Mouse (Mus musculus): ENCODE measurements around the gene Atg14. TPM values are rescaled to one million over a fixed set of nuclear protein-coding genes. Genes with fewer than 3 reads are reported as not detected.

Gene Atg14
- polyA plus RNA-seq, 1 experiment from 2014 or later = 15.9 TPM

- H3K4me2 ChIP-seq (replicated peaks) = no peak overlapping the region
- ATAC-seq (ENCODE audit: low FRiP score) = no peak
- no peak for DNase-seq (ENCODE audit: low spot score)
- no peak overlapping the region for H3K9ac ChIP-seq
- no peak overlapping the region for H3K27ac ChIP-seq
- no peaks in the 10 kb centered on the region for H3K27me3 ChIP-seq (ENCODE audit: control insufficient read depth, insufficient read depth, low read length)
- 61% methylated on average over 1 of the region's 1 CpGs for WGBS
- no peaks in the 10 kb centered on the region for H3K36me3 ChIP-seq (replicated peaks; ENCODE audit: control insufficient read depth, insufficient read depth)
- H3K9me3 ChIP-seq (ENCODE audit: control insufficient read depth, low read length) = no peaks in the 10 kb centered on the region
- no peaks in the 10 kb centered on the region for H3K4me1 ChIP-seq (replicated peaks; ENCODE audit: control insufficient read depth, insufficient read depth, low read length)
- H3K4me3 ChIP-seq (replicated peaks; ENCODE audit: low read length) = no peak overlapping the region
These were observed 10.8 kb upstream of the Atg14 start for GRCm38 (mm10) chr14:47581280-47581679.

- no peak overlapping the region for H3K4me2 ChIP-seq (replicated peaks)
- no peak overlapping the region for H3K27ac ChIP-seq
- no peaks in the 10 kb centered on the region for H3K4me1 ChIP-seq (replicated peaks; ENCODE audit: control insufficient read depth, insufficient read depth, low read length)
- H3K9ac ChIP-seq = no peak overlapping the region
- no peaks in the 10 kb centered on the region for H3K36me3 ChIP-seq (replicated peaks; ENCODE audit: control insufficient read depth, insufficient read depth)
- WGBS = 82% methylated on average over 2 of the region's 2 CpGs
- no peak for ATAC-seq (ENCODE audit: low FRiP score)
- no peak for DNase-seq (ENCODE audit: low spot score)
- no peaks in the 10 kb centered on the region for H3K9me3 ChIP-seq (ENCODE audit: control insufficient read depth, low read length)
- H3K4me3 ChIP-seq (replicated peaks; ENCODE audit: low read length) = no peak overlapping the region
- no peaks in the 10 kb centered on the region for H3K27me3 ChIP-seq (ENCODE audit: control insufficient read depth, insufficient read depth, low read length)
These were observed 7.6 kb upstream of the Atg14 start for GRCm38 (mm10) chr14:47578086-47578485.

- WGBS = 72% methylated on average over 4 of the region's 4 CpGs
These were observed 6.2 kb upstream of the Atg14 start for GRCm38 (mm10) chr14:47576687-47577086.

GRCm38 (mm10) chr14:47574721-47575120, 4.3 kb upstream of the Atg14 start:
- H3K9ac ChIP-seq = no peak overlapping the region
- ATAC-seq (ENCODE audit: low FRiP score) = no peak
- H3K36me3 ChIP-seq (replicated peaks; ENCODE audit: control insufficient read depth, insufficient read depth) = no peaks in the 10 kb centered on the region
- DNase-seq (ENCODE audit: low spot score) = no peak
- H3K4me2 ChIP-seq (replicated peaks) = no peak overlapping the region
- H3K4me3 ChIP-seq (replicated peaks; ENCODE audit: low read length) = no peak overlapping the region
- no peak overlapping the region for H3K27ac ChIP-seq
- WGBS = 72% methylated on average over 11 of the region's 11 CpGs
- H3K9me3 ChIP-seq (ENCODE audit: control insufficient read depth, low read length) = no peaks in the 10 kb centered on the region
- H3K4me1 ChIP-seq (replicated peaks; ENCODE audit: control insufficient read depth, insufficient read depth, low read length) = no peaks in the 10 kb centered on the region
- H3K27me3 ChIP-seq (ENCODE audit: control insufficient read depth, insufficient read depth, low read length) = no peaks in the 10 kb centered on the region

More at GRCm38 (mm10) chr14:47576687-47577086, 6.2 kb upstream of the Atg14 start:
- ATAC-seq (ENCODE audit: low FRiP score) (no peak), DNase-seq (ENCODE audit: low spot score) (no peak)
- Histone ChIP-seq H3K9ac (no peak overlapping the region), H3K4me3 (replicated peaks; ENCODE audit: low read length) (no peak overlapping the region), H3K27me3 (ENCODE audit: control insufficient read depth, insufficient read depth, low read length) (no peaks in the 10 kb centered on the region), H3K4me1 (replicated peaks; ENCODE audit: control insufficient read depth, insufficient read depth, low read length) (no peaks in the 10 kb centered on the region), H3K36me3 (replicated peaks; ENCODE audit: control insufficient read depth, insufficient read depth) (no peaks in the 10 kb centered on the region), H3K27ac (no peak overlapping the region), H3K4me2 (replicated peaks) (no peak overlapping the region), H3K9me3 (ENCODE audit: control insufficient read depth, low read length) (no peaks in the 10 kb centered on the region)

GRCm38 (mm10) chr14:47572707-47573106, 2.3 kb upstream of the Atg14 start:
- Histone ChIP-seq H3K4me1 (replicated peaks; ENCODE audit: control insufficient read depth, insufficient read depth, low read length) (0 out of 2 replicates have a peak, but pooled peaks cover under 1% of the 10 kb centered on the region), H3K36me3 (replicated peaks; ENCODE audit: control insufficient read depth, insufficient read depth) (no peaks in the 10 kb centered on the region), H3K9ac (no peak overlapping the region), H3K27me3 (ENCODE audit: control insufficient read depth, insufficient read depth, low read length) (no peaks in the 10 kb centered on the region), H3K27ac (no peak overlapping the region), H3K4me2 (replicated peaks) (no peak overlapping the region), H3K4me3 (replicated peaks; ENCODE audit: low read length) (no peak overlapping the region), H3K9me3 (ENCODE audit: control insufficient read depth, low read length) (no peaks in the 10 kb centered on the region)
- WGBS = 80% methylated on average over 4 of the region's 4 CpGs
- DNase-seq (ENCODE audit: low spot score) (no peak), ATAC-seq (ENCODE audit: low FRiP score) (no peak)

GRCm38 (mm10) chr14:47567962-47568652, 2.3 kb downstream of the Atg14 start:
- DNase-seq (ENCODE audit: low spot score) = peak; percentile 97
- Histone ChIP-seq H3K36me3 (replicated peaks; ENCODE audit: control insufficient read depth, insufficient read depth) (peaks cover 15% of the 10 kb centered on the region; the same call in 1 of the 2 replicates), H3K9ac (peak overlapping the region; percentile 86), H3K27ac (peak overlapping the region; percentile 28; the same call in 1 of the 2 replicates), H3K4me1 (replicated peaks; ENCODE audit: control insufficient read depth, insufficient read depth, low read length) (peaks cover 11% of the 10 kb centered on the region), H3K4me3 (replicated peaks; ENCODE audit: low read length) (peak overlapping the region; percentile 88), H3K27me3 (ENCODE audit: control insufficient read depth, insufficient read depth, low read length) (no peaks in the 10 kb centered on the region), H3K4me2 (replicated peaks) (peak overlapping the region; percentile 85), H3K9me3 (ENCODE audit: control insufficient read depth, low read length) (no peaks in the 10 kb centered on the region)
- under 1% methylated on average over 46 of the region's 46 CpGs for WGBS
- peak; percentile 99 for ATAC-seq (ENCODE audit: low FRiP score)

- ATAC-seq (ENCODE audit: low FRiP score) (no peak), DNase-seq (ENCODE audit: low spot score) (no peak)
- Histone ChIP-seq H3K27me3 (ENCODE audit: control insufficient read depth, insufficient read depth, low read length) (no peaks in the 10 kb centered on the region), H3K9ac (no peak overlapping the region), H3K27ac (no peak overlapping the region), H3K4me3 (replicated peaks; ENCODE audit: low read length) (no peak overlapping the region), H3K36me3 (replicated peaks; ENCODE audit: control insufficient read depth, insufficient read depth) (peaks cover 31% of the 10 kb centered on the region), H3K4me2 (replicated peaks) (no peak overlapping the region), H3K9me3 (ENCODE audit: control insufficient read depth, low read length) (no peaks in the 10 kb centered on the region), H3K4me1 (replicated peaks; ENCODE audit: control insufficient read depth, insufficient read depth, low read length) (peaks cover 11% of the 10 kb centered on the region)
- WGBS = 87% methylated on average over 4 of the region's 4 CpGs
These were observed 7.3 kb downstream of the Atg14 start for GRCm38 (mm10) chr14:47563106-47563505.

GRCm38 (mm10) chr14:47562530-47562929, 7.9 kb downstream of the Atg14 start:
- Histone ChIP-seq H3K9ac (no peak overlapping the region), H3K4me2 (replicated peaks) (no peak overlapping the region), H3K4me3 (replicated peaks; ENCODE audit: low read length) (no peak overlapping the region), H3K9me3 (ENCODE audit: control insufficient read depth, low read length) (no peaks in the 10 kb centered on the region), H3K36me3 (replicated peaks; ENCODE audit: control insufficient read depth, insufficient read depth) (peaks cover 37% of the 10 kb centered on the region), H3K27ac (no peak overlapping the region), H3K27me3 (ENCODE audit: control insufficient read depth, insufficient read depth, low read length) (no peaks in the 10 kb centered on the region), H3K4me1 (replicated peaks; ENCODE audit: control insufficient read depth, insufficient read depth, low read length) (peaks cover 8% of the 10 kb centered on the region)
- WGBS = 86% methylated on average over 1 of the region's 1 CpGs
- ATAC-seq (ENCODE audit: low FRiP score) (no peak), DNase-seq (ENCODE audit: low spot score) (no peak)

GRCm38 (mm10) chr14:47560714-47561113, 9.7 kb downstream of the Atg14 start:
- no peak overlapping the region for H3K4me2 ChIP-seq (replicated peaks)
- DNase-seq (ENCODE audit: low spot score) (no peak), ATAC-seq (ENCODE audit: low FRiP score) (no peak)
- peaks cover 51% of the 10 kb centered on the region for H3K36me3 ChIP-seq (replicated peaks; ENCODE audit: control insufficient read depth, insufficient read depth)
- no peaks in the 10 kb centered on the region for H3K4me1 ChIP-seq (replicated peaks; ENCODE audit: control insufficient read depth, insufficient read depth, low read length)
- no peak overlapping the region for H3K4me3 ChIP-seq (replicated peaks; ENCODE audit: low read length)
- H3K9me3 ChIP-seq (ENCODE audit: control insufficient read depth, low read length) = no peaks in the 10 kb centered on the region
- no peak overlapping the region for H3K27ac ChIP-seq
- H3K27me3 ChIP-seq (ENCODE audit: control insufficient read depth, insufficient read depth, low read length) = no peaks in the 10 kb centered on the region
- no peak overlapping the region for H3K9ac ChIP-seq
- WGBS = 96% methylated on average over 2 of the region's 2 CpGs
